1 mouse cellular context compared by ENCODE assay signal in the genomic region with DNA sequence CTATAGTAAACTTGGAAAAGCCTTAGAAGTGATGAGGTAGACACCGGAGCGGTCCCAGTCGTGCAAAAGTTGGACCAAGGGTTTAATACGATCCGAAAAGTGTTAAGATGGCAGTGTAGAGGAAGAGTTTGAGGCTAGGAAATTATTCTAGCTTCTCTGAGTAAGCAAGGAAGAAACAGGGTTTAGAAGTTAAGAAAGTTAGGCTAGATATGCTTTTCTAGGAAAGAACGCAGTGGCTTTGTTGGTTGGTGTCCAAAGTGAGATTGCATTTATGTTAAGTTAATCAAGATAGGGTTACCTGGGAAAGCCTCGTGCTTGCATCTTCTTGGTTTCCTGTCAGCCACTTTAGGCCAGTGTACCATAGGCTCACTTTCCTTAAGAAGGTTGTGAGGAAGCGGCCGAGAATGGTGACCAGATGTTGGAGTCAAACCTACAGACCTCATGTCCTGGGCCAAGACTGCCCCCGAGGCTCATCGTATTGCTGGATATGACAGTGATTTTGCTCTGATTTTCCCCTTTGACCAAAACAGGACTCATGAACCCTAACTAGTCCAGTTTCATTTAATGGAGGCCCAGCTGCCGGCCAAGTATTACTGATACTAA.
TF ChIP-seq lines count a peak whose summit lies in the region.

No protein-coding gene starts in this region.

TF ChIP-seq in ES-E14, 5 proteins besides CTCF, POLR2A, EP300 and RAD21 (continued from another document):
- no peak for TF ChIP-seq CHD2 (IDR thresholded peaks at IDR 0.05; ENCODE audit: low read depth, low read length)
- no peak for TF ChIP-seq ZNF384 (IDR thresholded peaks at IDR 0.05; ENCODE audit: low read depth, low read length)
- TF ChIP-seq MAFK (IDR thresholded peaks at IDR 0.05; ENCODE audit: insufficient read depth, low read depth, low read length): no peak
